Mouse (Mus musculus) inflammation-experienced regulatory T-cells, adult 6 months (primary cell): ENCODE results near the gene Gm3591. TPM values are rescaled to one million over a fixed set of nuclear protein-coding genes. Genes with fewer than 3 reads are reported as not detected.
"Not testable (repeated sequence)": the region's sequence is repeated elsewhere in the genome, so short reads cannot be mapped to it uniquely, and the experiment has no call there.

Experiments
- ATAC-seq: one replicate; pipeline ENCODE4 v1.8.0; 2017
- polyA plus RNA-seq, 3 experiments: library from polyadenylated mRNA; unstranded; fragments of 100-300 nt; shearing (Covaris generic); gene quantifications; one replicate each; pipeline ENCODE4 v1.2.1; 2017

Gm3591 gene
- 10 to 100 TPM in 1 of 3 experiments, 1 to 10 TPM in 1, under 1 TPM in 1; 0.54 to 10.3 (median 1.9) TPM for polyA plus RNA-seq

- not testable (repeated sequence) for ATAC-seq
Observed at GRCm38 (mm10) chr14:6412382-6412781, at the start of gene Gm3591. TSS of gene Gm3591 (minus strand) at chr14:6412482.

GRCm38 (mm10) chr14:6444511-6444910 lies 32.2 kb upstream of the Gm3591 start, which contains the start of gene Gm3594:
TSS of gene Gm3594 (minus strand) at chr14:6444611.
- not testable (repeated sequence) for ATAC-seq

GRCm38 (mm10) chr14:6440774-6441173 lies 28.5 kb upstream of the Gm3591 start:
- not testable (repeated sequence) for ATAC-seq

GRCm38 (mm10) chr14:6440206-6440605 lies 27.9 kb upstream of the Gm3591 start:
- not testable (repeated sequence) for ATAC-seq

GRCm38 (mm10) chr14:6426766-6427165 lies 14.5 kb upstream of the Gm3591 start:
- not testable (repeated sequence) for ATAC-seq

GRCm38 (mm10) chr14:6426353-6426752 lies 14.1 kb upstream of the Gm3591 start:
- ATAC-seq, result not testable (repeated sequence)

GRCm38 (mm10) chr14:6390219-6390618 lies 22.1 kb downstream of the Gm3591 start, which contains the start of gene Gm16440:
TSS of gene Gm16440 (minus strand) at chr14:6390319.
- ATAC-seq, result not testable (repeated sequence)

Other genes with a start within 250 kb of the Gm3591 start
- under 1 TPM in 1 of 3 experiments, not detected in 2; 0.16 TPM for gene Gm21560, start 193.2 kb downstream of the Gm3591 start, polyA plus RNA-seq
- gene Gm3411, start 125.2 kb downstream of the Gm3591 start, polyA plus RNA-seq, result 1 to 10 TPM; 2.0 to 6.7 (median 5.6) TPM
- gene Gm21103, start 107.6 kb downstream of the Gm3591 start, polyA plus RNA-seq, result not detected
- not detected for gene Gm3618, start 68.8 kb downstream of the Gm3591 start, polyA plus RNA-seq
- gene Gm16440, start 22.2 kb downstream of the Gm3591 start, polyA plus RNA-seq, result not detected
- gene Gm3594, start 32.1 kb upstream of the Gm3591 start, polyA plus RNA-seq, result not detected
- gene Gm8356, start 124.8 kb upstream of the Gm3591 start, polyA plus RNA-seq, result under 1 TPM in 1 of 3 experiments, not detected in 2; 0.36 TPM
- gene Gm3629, start 178.1 kb upstream of the Gm3591 start, polyA plus RNA-seq, result 1 to 10 TPM in 1 of 3 experiments, under 1 TPM in 1, not detected in 1; 0.86 to 2.5 TPM
- not detected for gene Gm3460, start 209.9 kb upstream of the Gm3591 start, polyA plus RNA-seq